Mouse (Mus musculus): Measurements from ENCODE around the gene Kcne3. TPM values are rescaled to one million over a fixed set of nuclear protein-coding genes. Genes with fewer than 3 reads are reported as not detected.

Kcne3 gene
- total RNA-seq, 2 experiments from 2014 or later = 19.5 to 21.1 TPM

Other genes with a start within 250 kb of the Kcne3 start
- gene Rnf169, start 196.1 kb upstream of the Kcne3 start, total RNA-seq (2015) = 13.2 and 13.7 TPM in 2 replicates
- 19.5 and 22.0 TPM in 2 replicates for gene Rnf169, start 196.1 kb upstream of the Kcne3 start, total RNA-seq (2017)
- gene Chrdl2, start 170.3 kb upstream of the Kcne3 start, total RNA-seq (2015) = not detected in 2 replicates
- not detected in 2 replicates for gene Chrdl2, start 170.3 kb upstream of the Kcne3 start, total RNA-seq (2017)
- 37.3 and 37.8 TPM in 2 replicates for gene Pold3, start 54.9 kb upstream of the Kcne3 start, total RNA-seq (2015)
- 109 and 112 TPM in 2 replicates for gene Pold3, start 54.9 kb upstream of the Kcne3 start, total RNA-seq (2017)
- gene Lipt2, start 17.2 kb upstream of the Kcne3 start, total RNA-seq (2015) = 9.4 and 10.9 TPM in 2 replicates
- gene Lipt2, start 17.2 kb upstream of the Kcne3 start, total RNA-seq (2017) = 2.1 and 4.6 TPM in 2 replicates
- gene Pgm2l1, start 50.9 kb downstream of the Kcne3 start, total RNA-seq (2015) = 9.8 and 11.9 TPM in 2 replicates
- gene Pgm2l1, start 50.9 kb downstream of the Kcne3 start, total RNA-seq (2017) = 7.7 and 9.6 TPM in 2 replicates
- gene P4ha3, start 109.0 kb downstream of the Kcne3 start, total RNA-seq (2015) = not detected in 2 replicates
- gene P4ha3, start 109.0 kb downstream of the Kcne3 start, total RNA-seq (2017) = not detected in 2 replicates
- 51.1 and 55.6 TPM in 2 replicates for gene C2cd3, start 195.7 kb downstream of the Kcne3 start, total RNA-seq (2015)
- 21.0 and 24.1 TPM in 2 replicates for gene C2cd3, start 195.7 kb downstream of the Kcne3 start, total RNA-seq (2017)
- gene Ppme1, start 195.8 kb downstream of the Kcne3 start, total RNA-seq (2015) = 10.6 and 12.9 TPM in 2 replicates
- 19.9 and 27.5 TPM in 2 replicates for gene Ppme1, start 195.8 kb downstream of the Kcne3 start, total RNA-seq (2017)

Measured in megakaryocyte, adult 5-6 weeks (primary cell).